Mouse (Mus musculus) heart, adult 2 months (tissue): ENCODE data around the gene Trim27.
A peak's percentile ranks its signal among the peaks of the same experiment; 100 is the strongest.

Experiments used
- CTCF ChIP-seq: fragments of 200-600 bp; IDR thresholded peaks from 2 replicates; pipeline ENCODE4 v1.8.1; 2022; ENCODE audit warnings: antibody characterized with exemption, mild to moderate bottlenecking, moderate library complexity
- EP300 ChIP-seq: fragments of 200-500 bp; IDR thresholded peaks from 2 replicates; pipeline ENCODE4 v1.6.1; 2011; ENCODE audit warnings: low read depth, low read length, control low read depth; ENCODE audit not compliant: insufficient read depth
- POLR2A ChIP-seq: fragments of 200-500 bp; IDR thresholded peaks from 2 replicates; pipeline ENCODE4 v1.6.1; 2011; ENCODE audit warnings: mild to moderate bottlenecking, low read depth, low read length, control low read depth; ENCODE audit not compliant: insufficient read depth

DNA sequence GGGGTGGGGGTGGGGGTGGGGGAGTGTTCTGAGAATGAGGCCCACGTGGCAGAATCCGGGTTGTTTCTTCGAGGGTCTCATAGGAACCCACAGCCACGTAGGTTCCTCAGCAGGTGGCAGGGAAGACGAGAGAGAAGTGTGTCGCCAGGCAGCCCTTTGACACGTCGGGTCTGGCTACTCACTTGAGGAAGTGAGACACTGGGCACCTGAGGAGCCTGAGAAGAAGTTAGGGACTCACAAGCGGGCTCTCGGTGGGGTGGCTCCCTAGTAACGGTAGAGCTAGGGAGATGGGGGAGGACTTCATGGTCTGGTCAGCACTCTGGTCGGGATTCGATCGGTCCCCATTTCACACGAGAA is at the start of gene Trim27:
- TF ChIP-seq CTCF (no peak), EP300 (0 out of 2 replicates have a peak, but pooled peaks have one; percentile 4), POLR2A (no peak)
